ENCODE assay signal across 22 mouse cellular contexts in the genomic region with DNA sequence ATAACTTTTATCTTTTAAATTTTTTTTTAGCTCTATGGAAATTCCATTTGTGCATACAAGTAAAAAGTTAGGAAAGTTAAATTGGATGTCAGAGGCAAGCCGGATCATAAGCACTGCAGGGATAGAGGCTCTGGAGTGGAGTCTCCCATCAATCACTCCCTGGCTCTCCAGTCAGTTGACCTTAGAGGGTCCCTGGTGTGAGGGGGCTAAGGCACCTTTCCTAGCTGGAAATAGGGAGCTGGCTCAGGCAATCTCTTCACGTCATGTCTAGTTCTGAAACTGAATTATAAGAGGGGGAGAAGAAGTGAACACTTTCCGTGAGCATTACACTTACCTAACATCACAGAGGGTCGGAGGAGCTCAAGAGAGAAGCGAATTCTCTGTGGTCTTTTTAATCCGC.
"Had no signal": no experiment of that assay in that cellular context is flagged by ENCODE, and none has a peak within 500 bp of the region (broad histone marks: within the 10 kb centered on the region; RNA-seq: fewer than 3 reads in every experiment).

No protein-coding gene starts in this region.

- H3K36me3 ChIP-seq: intestine, embryonic 15.5 days; limb, embryonic 15.5 days; midbrain, embryonic 13.5 days; neural tube, embryonic 12.5 days; neural tube, embryonic 15.5 days; stomach, embryonic 15.5 days had no signal

- H3K9ac ChIP-seq: intestine, embryonic 15.5 days; limb, embryonic 15.5 days; liver, embryonic 14.5 days; liver, postnatal 0 days; lung, embryonic 14.5 days; midbrain, embryonic 13.5 days; neural tube, embryonic 12.5 days; neural tube, embryonic 15.5 days; stomach, embryonic 15.5 days had no signal

- H3K4me1 ChIP-seq: intestine, embryonic 15.5 days; midbrain, embryonic 13.5 days; neural tube, embryonic 12.5 days; stomach, embryonic 15.5 days had no signal

- H3K4me2 ChIP-seq: intestine, embryonic 15.5 days; limb, embryonic 15.5 days; liver, embryonic 11.5 days; lung, embryonic 14.5 days; midbrain, embryonic 13.5 days; neural tube, embryonic 12.5 days; neural tube, embryonic 15.5 days; stomach, embryonic 15.5 days had no signal

- DNase-seq: kidney, adult 11 months; kidney, postnatal 25 days; layer of hippocampus, adult 9-11 months; left cerebral cortex, postnatal 4 days; liver, postnatal 0 days; retina, postnatal 1 day; right cerebral cortex, postnatal 25 days; spleen, adult 18-20 months; thymus, postnatal 25 days had no signal

- H3K27ac ChIP-seq: intestine, embryonic 15.5 days; kidney, postnatal 0 days; layer of hippocampus, adult 2 months; limb, embryonic 15.5 days; liver, embryonic 14.5 days; macrophage; midbrain, embryonic 13.5 days; neural tube, embryonic 12.5 days; neural tube, embryonic 15.5 days; stomach, embryonic 15.5 days had no signal

- H3K27me3 ChIP-seq: intestine, embryonic 15.5 days; limb, embryonic 15.5 days; midbrain, embryonic 13.5 days; neural tube, embryonic 12.5 days; neural tube, embryonic 15.5 days; stomach, embryonic 15.5 days had no signal

- H3K9me3 ChIP-seq: intestine, embryonic 15.5 days; limb, embryonic 15.5 days; midbrain, embryonic 13.5 days; neural tube, embryonic 12.5 days; neural tube, embryonic 15.5 days; stomach, embryonic 15.5 days had no signal

- H3K4me3 ChIP-seq: intestine, embryonic 15.5 days; layer of hippocampus, adult 2 months; limb, embryonic 15.5 days; midbrain, embryonic 13.5 days; neural tube, embryonic 12.5 days; neural tube, embryonic 15.5 days; stomach, embryonic 15.5 days had no signal

- ATAC-seq: liver, postnatal 0 days; lung, postnatal 0 days; midbrain, embryonic 13.5 days had no signal
